Mouse (Mus musculus) CH12.LX (cell line): Measurements from ENCODE around the gene Thrap3.

ENCODE experiments used
- CTCF ChIP-seq, 2 experiments: IDR thresholded peaks in 1 of 2; conservative IDR thresholded peaks in 1 of 2; 2 replicates each; pipeline ENCODE4 v1.5.1; 2011 to 2012; ENCODE audit warnings: low read depth in 2 of 2, low read length in 2 of 2, improper control_type of control experiment in 1 of 2, inconsistent platforms in 1 of 2, mild to moderate bottlenecking in 1 of 2, moderate library complexity in 1 of 2
- EP300 ChIP-seq: IDR thresholded peaks from 2 replicates; pipeline ENCODE4 v1.6.1; 2011; ENCODE audit warnings: low read length, improper control_type of control experiment
- JUND ChIP-seq: conservative IDR thresholded peaks from 2 replicates; pipeline ENCODE4 v1.6.1; 2011; ENCODE audit warnings: low read depth, low read length, improper control_type of control experiment
- KAT2A ChIP-seq: IDR thresholded peaks from 2 replicates; pipeline ENCODE4 v1.6.1; 2012; ENCODE audit warnings: low read length, improper control_type of control experiment, inconsistent platforms; ENCODE audit not compliant: insufficient replicate concordance
- MEF2A ChIP-seq: IDR thresholded peaks from 2 replicates; pipeline ENCODE4 v1.6.1; 2014; ENCODE audit warnings: low read depth, mild to moderate bottlenecking, inconsistent platforms, low read length, improper control_type of control experiment, borderline replicate concordance
- MYC ChIP-seq: IDR thresholded peaks from 2 replicates; pipeline ENCODE4 v1.6.1; 2011; ENCODE audit warnings: low read depth, mild to moderate bottlenecking, improper control_type of control experiment, low read length
- POLR2A ChIP-seq: IDR thresholded peaks from 2 replicates; pipeline ENCODE4 v1.6.1; 2011; ENCODE audit warnings: low read depth, mild to moderate bottlenecking, improper control_type of control experiment, low read length
- SIN3A ChIP-seq: IDR thresholded peaks from 2 replicates; pipeline ENCODE4 v1.6.1; 2012; ENCODE audit warnings: low read length, improper control_type of control experiment, inconsistent platforms
- USF2 ChIP-seq: conservative IDR thresholded peaks from 2 replicates; pipeline ENCODE4 v1.6.1; 2011; ENCODE audit warnings: low read depth, low read length, improper control_type of control experiment

- TF ChIP-seq EP300 (no peak), CTCF (conservative IDR thresholded peaks at IDR 0.05 in 1 of 2, IDR thresholded peaks at IDR 0.05 in 1 of 2; ENCODE audit: low read depth in 2 of 2, low read length in 2 of 2) (no peak), MYC (no peak), POLR2A (no peak), USF2 (no peak), SIN3A (no peak), KAT2A (no peak), MEF2A (no peak), JUND (no peak)
These were observed 2.8 kb upstream of the Thrap3 start for GRCm38 (mm10) chr4:126205386-126205785.
